Mouse (Mus musculus) forebrain, embryonic 15.5 days (tissue): Measurements from ENCODE around the gene Ccdc157. TPM values are rescaled to one million over a fixed set of nuclear protein-coding genes. Genes with fewer than 3 reads are reported as not detected.

ENCODE experiments used
- ATAC-seq: fragments of 200-750 bp; cut with Nextera tagmentation; replicated peaks from 2 replicates; pipeline ENCODE4 v1.8.0; 2017; ENCODE audit warnings: mild to moderate bottlenecking, moderate TSS enrichment, moderate library complexity
- H3K27ac ChIP-seq: fragments of 300-500 bp; sonication (generic); replicated peaks from 2 replicates; pipeline ENCODE4 v1.5.1; 2015; ENCODE audit warnings: mild to moderate bottlenecking, inconsistent platforms
- H3K27me3 ChIP-seq: fragments of 300-500 bp; sonication (generic); 2 replicates; pipeline ENCODE4 v1.6.1; 2015; ENCODE audit warnings: inconsistent platforms
- H3K36me3 ChIP-seq: fragments of 300-500 bp; sonication (generic); 2 replicates; pipeline ENCODE4 v1.6.1; 2015; ENCODE audit warnings: mild to moderate bottlenecking, inconsistent platforms
- H3K4me1 ChIP-seq: fragments of 300-500 bp; sonication (generic); 2 replicates; pipeline ENCODE4 v1.6.1; 2015; ENCODE audit warnings: inconsistent platforms
- H3K4me2 ChIP-seq: fragments of 300-500 bp; sonication (generic); replicated peaks from 2 replicates; pipeline ENCODE4 v1.6.1; 2015; ENCODE audit warnings: mild to moderate bottlenecking, inconsistent platforms
- H3K4me3 ChIP-seq: fragments of 300-500 bp; sonication (generic); 2 replicates; pipeline ENCODE4 v1.5.1; 2015; ENCODE audit warnings: mild to moderate bottlenecking, inconsistent platforms
- H3K9ac ChIP-seq: fragments of 300-500 bp; sonication (generic); replicated peaks from 2 replicates; pipeline ENCODE4 v1.6.1; 2015; ENCODE audit warnings: mild to moderate bottlenecking, inconsistent platforms
- H3K9me3 ChIP-seq: fragments of 300-500 bp; sonication (generic); 2 replicates; pipeline ENCODE4 v1.6.1; 2016; ENCODE audit warnings: inconsistent platforms
- WGBS: fragments of 180-500 bp; shearing (Covaris S2); methylation state at CpG from one replicate; pipeline ENCODE4 v1.1.7; 2015; ENCODE audit warnings: mixed read lengths; 5-methylcytosine and 5-hydroxymethylcytosine counted together
- microRNA-seq: library from miRNA; unstranded; fragments of <30 nt; microRNA quantifications from one replicate; pipeline ENCODE4, GENCODE M21; 2016
- polyA plus RNA-seq: library from polyadenylated mRNA; unstranded; fragments of >200 nt; fragmentation: Nextera tagmentation; extraction: Ambion mirVana; gene quantifications from 2 replicates; pipeline ENCODE4 v1.2.1, GENCODE M21; 2015

Gene Ccdc157
- polyA plus RNA-seq, 1 experiment from 2014 or later, result 6.9 TPM

DNA sequence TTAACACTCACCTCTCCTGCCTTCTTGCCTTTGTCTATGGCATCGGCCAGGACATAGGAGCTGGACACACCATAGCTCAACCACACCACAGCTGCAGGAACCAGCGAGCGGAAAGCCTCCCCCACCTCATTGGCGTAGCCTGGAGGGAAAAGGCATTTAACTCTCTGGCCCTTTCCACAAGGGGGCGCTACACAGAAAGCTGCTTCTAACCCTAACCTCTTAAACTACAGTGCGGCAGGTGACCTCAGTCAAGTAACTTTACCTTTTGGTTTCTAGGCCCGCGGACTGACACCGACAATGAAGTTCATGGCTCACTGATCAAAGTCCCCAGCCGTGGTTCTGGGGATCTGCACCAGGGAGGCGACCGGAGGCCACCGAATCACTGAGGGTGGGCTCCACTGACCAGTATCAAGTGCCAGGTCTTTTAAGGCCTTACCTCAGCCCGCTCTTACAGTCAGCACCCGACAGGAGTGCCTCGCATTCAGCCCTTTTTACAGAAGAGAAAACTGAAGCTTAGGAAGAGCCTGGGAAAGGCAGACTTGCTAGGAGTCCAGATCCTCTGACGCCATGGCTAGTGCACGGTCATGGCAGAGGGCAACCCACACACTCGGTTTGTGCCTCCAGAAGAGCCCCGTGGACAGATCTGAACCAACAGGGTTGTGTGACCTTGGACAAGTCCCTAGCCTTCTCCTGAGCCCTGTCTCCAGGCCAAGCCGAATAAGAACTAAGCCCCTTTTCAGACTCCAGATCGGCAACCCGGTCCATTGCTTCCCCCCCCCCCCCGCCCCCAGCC lies 65.5 kb downstream of the Ccdc157 start:
- peak overlapping the region; percentile 41 for H3K9ac ChIP-seq
- 0 out of 2 replicates have a peak overlapping the region, but pooled peaks have one; percentile 88 for H3K27ac ChIP-seq
- H3K36me3 ChIP-seq, result no peaks in the 10 kb centered on the region
- H3K9me3 ChIP-seq, result no peaks in the 10 kb centered on the region
- peak overlapping the region; percentile 79 for H3K4me2 ChIP-seq
- 4% methylated on average over 23 of the region's 24 CpGs for WGBS
- no peaks in the 10 kb centered on the region for H3K27me3 ChIP-seq
- H3K4me3 ChIP-seq, result peak overlapping the region; percentile 50
- no peak for ATAC-seq
- peaks cover 27% of the 10 kb centered on the region for H3K4me1 ChIP-seq

DNA sequence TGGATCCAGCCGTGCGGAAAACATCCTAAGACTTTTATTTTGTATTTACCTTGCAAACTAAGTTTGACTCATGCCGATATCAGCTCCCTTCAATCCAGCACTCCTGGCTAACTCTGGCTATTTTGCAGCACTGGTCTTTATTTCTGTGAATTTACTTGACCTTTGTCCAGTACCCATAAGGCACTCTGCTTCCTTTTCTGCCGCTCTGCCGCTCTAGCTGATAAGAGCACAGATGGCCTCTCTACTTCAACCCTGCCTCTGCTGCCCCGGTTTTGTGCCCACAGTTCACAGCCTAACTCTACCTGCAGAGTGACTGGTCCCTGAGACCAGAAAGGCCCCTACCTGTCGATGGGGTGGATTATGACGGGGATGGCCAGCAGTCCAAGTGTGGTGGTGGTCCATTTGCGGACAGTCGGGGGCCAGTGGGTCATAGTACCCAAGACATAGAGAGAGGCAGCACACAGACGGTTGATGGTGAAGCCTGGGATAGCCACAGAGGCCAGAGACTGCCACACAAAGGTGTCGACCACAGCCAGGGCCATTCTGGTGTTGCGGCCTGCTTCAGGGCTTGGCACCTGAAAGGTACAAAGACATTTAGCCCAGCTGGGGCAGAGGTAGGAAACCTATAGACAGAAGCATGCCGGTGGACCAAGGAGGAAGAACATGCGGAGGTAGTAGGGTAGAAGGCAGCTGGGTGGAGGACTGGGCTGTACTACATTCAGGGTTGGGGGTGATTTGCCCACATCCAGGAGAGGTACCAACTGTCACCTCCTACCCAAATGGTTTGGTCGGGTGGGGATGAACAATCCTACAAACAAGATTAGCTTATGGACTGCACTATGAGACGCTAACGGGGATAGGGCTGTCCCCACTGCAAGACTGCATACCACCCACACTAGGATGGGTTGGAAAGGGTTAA lies 66.4 kb downstream of the Ccdc157 start:
- Histone ChIP-seq H3K4me3 (no peak overlapping the region), H3K9ac (no peak overlapping the region), H3K4me1 (peaks cover 27% of the 10 kb centered on the region), H3K9me3 (no peaks in the 10 kb centered on the region), H3K27me3 (no peaks in the 10 kb centered on the region), H3K4me2 (no peak overlapping the region), H3K27ac (no peak overlapping the region), H3K36me3 (no peaks in the 10 kb centered on the region)
- 84% methylated on average over 18 of the region's 18 CpGs for WGBS
- ATAC-seq, result no peak

Small RNA genes lying within 50 kb of the gene (microRNA-seq; reads per million reads assigned to microRNA genes)
- gene Mir3060, result 5.1 reads per million, percentile 19 among the genes with 10 or more reads in this experiment

Other genes starting within 250 kb of the Ccdc157 start
- gene Slc35e4, start 245.6 kb downstream of the Ccdc157 start, polyA plus RNA-seq, result 13.2 and 13.7 TPM in 2 replicates
- gene Tcn2, start 228.1 kb downstream of the Ccdc157 start, polyA plus RNA-seq, result 14.1 and 15.3 TPM in 2 replicates
- gene Pes1, start 196.3 kb downstream of the Ccdc157 start, polyA plus RNA-seq, result 70.5 and 71.6 TPM in 2 replicates
- not detected in 2 replicates for gene 4930556J24Rik, start 183.5 kb downstream of the Ccdc157 start, polyA plus RNA-seq
- gene Gal3st1, start 176.7 kb downstream of the Ccdc157 start, polyA plus RNA-seq, result 1.5 and 2.0 TPM in 2 replicates
- not detected in 2 replicates for gene Sec14l4, start 128.8 kb downstream of the Ccdc157 start, polyA plus RNA-seq
- gene Sec14l3, start 95.5 kb downstream of the Ccdc157 start, polyA plus RNA-seq, result 0.75 and 0.91 TPM in 2 replicates
- gene Mtfp1, start 64.8 kb downstream of the Ccdc157 start, polyA plus RNA-seq, result 7.3 and 7.7 TPM in 2 replicates
- gene Sec14l2, start 36.9 kb downstream of the Ccdc157 start, polyA plus RNA-seq, result 1.5 and 2.4 TPM in 2 replicates
- 47.2 and 49.7 TPM in 2 replicates for gene Rnf215, start 25.1 kb downstream of the Ccdc157 start, polyA plus RNA-seq
- 51.9 and 55.0 TPM in 2 replicates for gene Sf3a1, start 57 bp upstream of the Ccdc157 start, polyA plus RNA-seq
- 30.2 and 31.1 TPM in 2 replicates for gene Tbc1d10a, start 26.5 kb upstream of the Ccdc157 start, polyA plus RNA-seq
- gene Castor1, start 57.9 kb upstream of the Ccdc157 start, polyA plus RNA-seq, result 1.4 and 1.5 TPM in 2 replicates
- gene Osm, start 76.1 kb upstream of the Ccdc157 start, polyA plus RNA-seq, result not detected in 2 replicates
- not detected in 2 replicates for gene Lif, start 97.3 kb upstream of the Ccdc157 start, polyA plus RNA-seq